Mouse (Mus musculus) stomach, postnatal 0 days (tissue): ENCODE measurements around the gene Patl2. TPM values are rescaled to one million over a fixed set of nuclear protein-coding genes. Genes with fewer than 3 reads are reported as not detected.
A peak's percentile ranks its signal among the peaks of the same experiment; 100 is the strongest.

ENCODE experiments used
- ATAC-seq: fragments of 200-750 bp; cut with Nextera tagmentation; 2 replicates; pipeline ENCODE4 v1.8.0; 2017; ENCODE audit not compliant: low FRiP score, low TSS enrichment
- DNase-seq: peaks from one replicate; pipeline ENCODE4 v3.0.0-alpha.2; 2016; ENCODE audit warnings: low spot score
- H3K27ac ChIP-seq: fragments of 300-500 bp; sonication (generic); replicated peaks from 2 replicates; pipeline ENCODE4 v1.5.1; 2014; ENCODE audit warnings: mild to moderate bottlenecking, control low read depth
- H3K27me3 ChIP-seq: fragments of 300-500 bp; sonication (generic); 2 replicates; pipeline ENCODE4 v1.6.1; 2014; ENCODE audit warnings: low read length; ENCODE audit not compliant: control insufficient read depth, insufficient read depth
- H3K36me3 ChIP-seq: fragments of 300-500 bp; sonication (generic); 2 replicates; pipeline ENCODE4 v1.6.1; 2014; ENCODE audit warnings: low read length, mixed read lengths; ENCODE audit not compliant: control insufficient read depth, insufficient read depth
- H3K4me1 ChIP-seq: fragments of 300-500 bp; sonication (generic); replicated peaks from 2 replicates; pipeline ENCODE4 v1.6.1; 2014; ENCODE audit warnings: antibody characterized with exemption; ENCODE audit not compliant: control insufficient read depth, insufficient read depth
- H3K4me2 ChIP-seq: fragments of 300-500 bp; sonication (generic); replicated peaks from 2 replicates; pipeline ENCODE4 v1.6.1; 2014; ENCODE audit warnings: low read depth, mild to moderate bottlenecking, control low read depth, moderate library complexity
- H3K4me3 ChIP-seq: fragments of 300-500 bp; sonication (generic); 2 replicates; pipeline ENCODE4 v1.5.1; 2014; ENCODE audit warnings: low read depth, low read length, control low read depth
- H3K9ac ChIP-seq: fragments of 300-500 bp; sonication (generic); 2 replicates; pipeline ENCODE4 v1.6.1; 2014; ENCODE audit warnings: mild to moderate bottlenecking, low read length, control low read depth, mixed read lengths
- H3K9me3 ChIP-seq: fragments of 300-500 bp; sonication (generic); 2 replicates; pipeline ENCODE4 v1.6.1; 2016; ENCODE audit warnings: low read length; ENCODE audit not compliant: control insufficient read depth
- CTCF ChIP-seq: IDR thresholded peaks from 2 replicates; pipeline ENCODE4 v1.5.1; 2016; ENCODE audit warnings: antibody characterized with exemption, low read depth, mild to moderate bottlenecking, moderate library complexity
- EP300 ChIP-seq: optimal IDR thresholded peaks from 2 replicates; pipeline ENCODE3; 2016; ENCODE audit warnings: antibody characterized with exemption
- WGBS: fragments of 180-500 bp; shearing (Covaris S2); extraction: QIAGEN DNeasy Blood & Tissue Kit; methylation state at CpG from one replicate; pipeline ENCODE4 v1.1.7; 2014; 5-methylcytosine and 5-hydroxymethylcytosine counted together
- polyA plus RNA-seq: library from polyadenylated mRNA; unstranded; fragments of >200 nt; fragmentation: Nextera tagmentation; extraction: Ambion mirVana; gene quantifications from 2 replicates; pipeline ENCODE4 v1.2.1, GENCODE M21; 2015

Patl2 gene
- polyA plus RNA-seq, 1 experiment from 2014 or later: not detected

GRCm38 (mm10) chr2:122127635-122128034 lies 58.4 kb downstream of the Patl2 start:
- no peaks in the 10 kb centered on the region for H3K36me3 ChIP-seq
- no peak overlapping the region for H3K4me3 ChIP-seq
- no peak for ATAC-seq
- H3K9ac ChIP-seq: no peak overlapping the region
- 92% methylated on average over 4 of the region's 4 CpGs for WGBS
- no peak for TF ChIP-seq EP300
- H3K27me3 ChIP-seq: no peaks in the 10 kb centered on the region
- H3K9me3 ChIP-seq: no peaks in the 10 kb centered on the region
- H3K27ac ChIP-seq: no peak overlapping the region
- no peaks in the 10 kb centered on the region for H3K4me1 ChIP-seq
- DNase-seq: no peak
- H3K4me2 ChIP-seq: no peak overlapping the region

DNA sequence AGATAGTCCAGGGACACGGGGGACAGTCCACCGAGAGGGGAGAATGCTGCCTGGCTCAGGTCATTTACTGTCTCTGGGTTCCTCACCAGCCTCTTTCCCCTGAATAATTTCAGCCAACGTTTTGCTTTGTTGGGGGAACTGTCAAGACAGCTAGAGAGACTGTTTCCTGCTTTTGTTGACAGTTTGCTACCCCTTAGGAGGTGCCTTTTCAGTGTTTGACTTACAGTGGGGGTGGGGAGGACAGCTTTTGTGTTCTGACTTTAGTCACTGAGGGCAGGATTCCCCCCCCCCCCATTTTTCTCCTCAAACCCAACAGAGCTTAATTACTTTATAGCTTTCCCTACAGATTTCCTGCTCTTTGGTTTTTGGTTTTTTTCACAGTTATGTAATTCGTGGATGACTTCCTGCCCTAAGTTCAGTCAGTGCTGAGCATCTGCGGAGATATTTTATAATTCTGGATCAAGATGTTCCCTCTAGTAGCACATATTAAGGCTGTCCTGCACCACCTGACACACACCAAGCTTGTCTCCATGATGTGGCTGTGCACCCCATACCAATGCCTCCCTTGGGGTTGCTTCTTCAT lies 59.1 kb downstream of the Patl2 start:
- no peak overlapping the region for H3K9ac ChIP-seq
- no peaks in the 10 kb centered on the region for H3K27me3 ChIP-seq
- ATAC-seq (no peak), DNase-seq (no peak)
- H3K27ac ChIP-seq: no peak overlapping the region
- WGBS: 40% methylated on average over 5 of the region's 5 CpGs
- no peak for TF ChIP-seq EP300
- no peak for TF ChIP-seq CTCF
- H3K36me3 ChIP-seq: no peaks in the 10 kb centered on the region
- no peaks in the 10 kb centered on the region for H3K4me1 ChIP-seq
- no peak overlapping the region for H3K4me2 ChIP-seq
- no peaks in the 10 kb centered on the region for H3K9me3 ChIP-seq
- H3K4me3 ChIP-seq: no peak overlapping the region

GRCm38 (mm10) chr2:122125680-122126572 lies 60.1 kb downstream of the Patl2 start:
- 41% methylated on average over 12 of the region's 12 CpGs for WGBS
- Histone ChIP-seq H3K4me2 (no peak overlapping the region), H3K36me3 (no peaks in the 10 kb centered on the region), H3K4me3 (no peak overlapping the region), H3K9me3 (no peaks in the 10 kb centered on the region), H3K27me3 (no peaks in the 10 kb centered on the region), H3K27ac (no peak overlapping the region), H3K4me1 (no peaks in the 10 kb centered on the region), H3K9ac (no peak overlapping the region)
- DNase-seq: no peak
- TF ChIP-seq EP300 (no peak), CTCF (no peak)
- ATAC-seq: no peak

DNA sequence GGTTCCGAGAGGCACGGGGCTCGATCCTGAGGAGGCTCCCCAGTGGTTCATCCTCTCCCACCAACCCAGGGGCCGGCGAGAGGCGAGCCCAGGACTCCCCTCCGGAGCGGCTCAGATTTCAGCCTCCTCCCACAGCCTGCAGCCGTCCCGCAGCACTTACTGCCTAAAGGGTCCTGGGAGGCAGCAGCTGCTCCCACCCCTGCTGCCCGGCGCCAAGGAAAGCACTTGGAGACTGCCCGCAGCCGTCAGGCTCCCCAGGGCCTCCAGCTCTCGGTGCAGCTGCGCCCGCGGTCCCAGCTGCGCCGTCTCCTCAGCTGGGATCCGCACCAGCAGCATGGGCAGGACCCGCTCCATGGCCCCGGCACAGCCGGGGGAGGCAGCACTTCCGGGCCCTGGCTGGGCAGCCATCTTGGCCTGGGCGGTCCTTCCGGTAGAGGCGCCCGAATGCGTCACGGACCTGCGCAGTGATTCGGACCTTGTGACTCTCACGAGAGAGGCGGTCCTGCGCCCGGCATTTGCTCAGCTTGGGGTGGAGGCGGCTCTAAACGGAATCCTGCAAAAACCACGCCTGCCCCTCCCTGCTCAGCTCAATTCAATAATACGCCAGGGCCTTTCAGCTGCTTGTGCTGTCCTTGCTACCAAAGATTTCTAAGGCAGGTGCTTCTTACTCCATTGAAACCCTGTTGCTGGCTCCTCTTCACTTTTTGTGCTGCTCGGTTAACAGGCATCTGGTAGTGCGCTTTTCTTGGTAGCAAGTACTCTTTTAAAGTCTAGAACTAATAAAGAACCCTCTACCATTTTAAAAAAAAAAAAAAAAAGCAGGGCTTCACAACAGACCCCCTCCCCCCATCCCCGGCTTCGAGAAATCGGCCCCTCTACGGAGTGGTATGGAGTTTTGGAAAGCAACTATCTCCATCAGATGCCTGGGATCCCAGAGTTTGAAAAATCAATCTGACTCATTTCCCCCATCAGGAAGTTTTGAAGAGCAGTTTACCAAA lies 67.7 kb downstream of the Patl2 start, which contains the start of gene Spg11:
TSS of gene Spg11 (minus strand) at position 426 of the 998 bp plus-strand sequence.
- Histone ChIP-seq H3K27me3 (no peaks in the 10 kb centered on the region), H3K27ac (peak within 1 kb of the TSS; percentile 98), H3K36me3 (peaks cover 2% of the 10 kb centered on the region; the same call in 1 of the 2 replicates), H3K4me3 (peak within 1 kb of the TSS; percentile 97), H3K4me2 (peak within 1 kb of the TSS; percentile 54), H3K4me1 (no peaks in the 10 kb centered on the region), H3K9me3 (no peaks in the 10 kb centered on the region), H3K9ac (peak within 1 kb of the TSS; percentile 97)
- DNase-seq (peak; percentile 98), ATAC-seq (peak; percentile 99)
- WGBS: under 1% methylated on average over 46 of the region's 47 CpGs
- peak; percentile 30; the same call in 1 of the 2 replicates for TF ChIP-seq CTCF
- peak; percentile 80 for TF ChIP-seq EP300

DNA sequence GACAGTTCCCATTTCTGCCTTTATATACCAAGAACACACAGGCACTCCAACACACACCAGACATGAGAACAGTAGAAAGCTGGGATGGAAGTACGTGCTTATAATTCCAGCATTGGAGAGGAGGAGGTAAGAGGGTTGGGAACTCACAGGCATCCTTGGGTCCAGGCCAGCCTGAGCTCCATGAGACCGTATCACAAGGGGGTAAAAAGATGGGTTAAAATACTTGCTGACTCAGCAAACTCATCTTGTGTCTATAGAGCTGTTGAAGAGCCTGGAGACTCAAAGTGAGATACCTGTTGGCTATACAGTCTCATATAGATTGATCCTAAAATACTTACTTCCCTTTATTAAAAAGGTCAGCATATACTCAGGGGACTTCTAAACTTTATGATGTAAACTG lies 69.1 kb downstream of the Patl2 start:
- DNase-seq: no peak
- no peaks in the 10 kb centered on the region for H3K9me3 ChIP-seq
- no peaks in the 10 kb centered on the region for H3K4me1 ChIP-seq
- 84% methylated on average over 2 of the region's 2 CpGs for WGBS
- no peak overlapping the region for H3K27ac ChIP-seq
- no peaks in the 10 kb centered on the region for H3K27me3 ChIP-seq
- no peak overlapping the region for H3K4me3 ChIP-seq
- ATAC-seq: no peak
- TF ChIP-seq EP300: no peak
- H3K4me2 ChIP-seq: no peak overlapping the region
- no peak overlapping the region for H3K9ac ChIP-seq
- peaks cover 7% of the 10 kb centered on the region; the same call in 1 of the 2 replicates for H3K36me3 ChIP-seq
